Mouse (Mus musculus) brain, embryonic 14.5 days (tissue): Measurements from ENCODE around the gene Nle1.

Experiments
- CTCF ChIP-seq: fragments of 200-500 bp; IDR thresholded peaks from 2 replicates; pipeline ENCODE4 v1.5.1; 2012; ENCODE audit warnings: inconsistent platforms, mild to moderate bottlenecking, moderate library complexity, borderline replicate concordance; ENCODE audit not compliant: insufficient read depth, insufficient read length; ENCODE audit errors: extremely low read depth
- POLR2A ChIP-seq: fragments of 200-500 bp; IDR thresholded peaks from 2 replicates; pipeline ENCODE4 v1.6.1; 2012; ENCODE audit warnings: mild to moderate bottlenecking, inconsistent platforms, borderline replicate concordance; ENCODE audit not compliant: poor library complexity, insufficient read depth, insufficient read length, severe bottlenecking; ENCODE audit errors: extremely low read depth

- TF ChIP-seq POLR2A (no peak), CTCF (no peak)
Observed at GRCm38 (mm10) chr11:82908608-82908989, 388 bp upstream of the Nle1 start.
